Mouse (Mus musculus): Measurements from ENCODE around the gene Lepr.

- no peak for TF ChIP-seq GATA1 (IDR thresholded peaks at IDR 0.05; ENCODE audit: borderline replicate concordance, low read length)
- TF ChIP-seq FLI1 (IDR thresholded peaks at IDR 0.05; ENCODE audit: low read length): no peak
Measured at GRCm38 (mm10) chr4:101862289-101862688, 145.1 kb downstream of the Lepr start.

All from megakaryocyte, embryonic 14.5 days (primary cell).